Mouse (Mus musculus): ENCODE measurements around the gene Adck1. TPM values are rescaled to one million over a fixed set of nuclear protein-coding genes. Genes with fewer than 3 reads are reported as not detected.

Gene Adck1
- polyA plus RNA-seq, 1 experiment: 9.9 TPM

DNA sequence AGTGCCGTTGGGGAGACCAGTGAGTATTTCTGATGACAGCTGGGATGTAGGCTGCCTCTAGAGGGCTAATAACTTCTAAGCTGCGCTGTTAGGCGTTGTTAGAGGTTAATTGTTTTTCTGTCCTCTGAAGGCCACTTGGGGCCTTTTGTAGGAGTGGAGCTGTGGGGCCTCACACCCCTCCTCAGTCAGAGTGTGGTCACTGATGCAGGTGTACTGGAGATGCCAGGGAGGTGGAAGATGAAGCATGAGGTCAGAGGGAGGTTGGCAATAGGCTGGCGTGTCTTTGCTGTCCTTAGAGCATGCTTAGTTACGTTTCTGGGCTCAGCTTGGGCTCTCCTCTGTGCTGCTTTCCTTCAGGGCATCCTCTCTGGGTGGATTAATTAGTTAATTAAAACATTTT is 11.7 kb downstream of the Adck1 start:
- no peak overlapping the region for H3K27ac ChIP-seq (ENCODE audit: insufficient read depth, low read depth, low read length)
- TF ChIP-seq CTCF (IDR thresholded peaks at IDR 0.05; ENCODE audit: low read depth, low read length): no peak
- TF ChIP-seq POLR2A (IDR thresholded peaks at IDR 0.05; ENCODE audit: borderline replicate concordance, low read depth, low read length): no peak
- H3K4me3 ChIP-seq (ENCODE audit: insufficient read depth, low read length): no peak overlapping the region
- H3K4me1 ChIP-seq (ENCODE audit: control insufficient read depth, insufficient read depth, low read length): peaks cover 27% of the 10 kb centered on the region

DNA sequence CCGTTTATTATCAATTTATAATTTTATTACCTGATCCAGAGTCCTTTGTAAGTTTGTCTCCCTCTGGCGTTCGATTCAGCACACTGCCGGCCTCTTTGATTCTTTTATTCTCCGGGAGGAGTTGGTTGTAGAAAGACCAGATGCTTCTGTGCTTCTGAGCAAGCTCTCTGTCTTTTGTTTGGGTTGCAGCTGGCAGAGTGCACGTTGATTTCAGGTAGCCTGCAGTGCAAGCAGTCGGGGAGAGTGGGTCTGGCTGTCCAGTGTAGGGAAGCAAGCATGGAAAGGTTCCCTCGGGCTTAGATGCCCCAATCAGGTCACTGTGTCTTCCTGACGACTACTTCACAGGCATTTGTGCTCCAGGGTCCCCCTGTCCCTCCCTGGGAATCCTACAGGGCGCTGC is 16.5 kb downstream of the Adck1 start:
- Histone ChIP-seq H3K4me1 (ENCODE audit: control insufficient read depth, insufficient read depth, low read length) (no peaks in the 10 kb centered on the region), H3K27ac (ENCODE audit: insufficient read depth, low read depth, low read length) (no peak overlapping the region), H3K4me3 (ENCODE audit: insufficient read depth, low read length) (no peak overlapping the region)
- TF ChIP-seq POLR2A (IDR thresholded peaks at IDR 0.05; ENCODE audit: borderline replicate concordance, low read depth, low read length): no peak
- TF ChIP-seq CTCF (IDR thresholded peaks at IDR 0.05; ENCODE audit: low read depth, low read length): no peak

DNA sequence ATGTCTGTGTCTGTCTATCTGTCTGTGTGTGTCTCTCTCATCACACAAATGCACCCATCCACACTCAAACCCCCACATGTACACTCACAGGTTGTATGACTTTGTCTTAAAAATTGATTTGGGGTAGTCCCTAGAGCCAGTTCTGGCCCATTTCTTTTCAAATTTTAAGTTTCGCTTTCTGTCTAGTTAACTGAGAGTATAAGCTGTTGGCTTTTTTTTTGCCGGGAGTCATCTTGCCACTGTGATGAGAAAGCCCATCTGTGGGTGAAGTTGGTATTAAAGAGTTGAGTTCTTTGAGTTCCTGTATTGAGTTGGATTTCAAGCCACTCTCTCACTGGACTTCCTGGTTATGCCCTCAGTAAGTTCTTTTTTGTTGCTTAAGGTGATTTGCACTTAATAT is 17.9 kb downstream of the Adck1 start:
- TF ChIP-seq CTCF (IDR thresholded peaks at IDR 0.05; ENCODE audit: low read depth, low read length): no peak
- no peak for TF ChIP-seq POLR2A (IDR thresholded peaks at IDR 0.05; ENCODE audit: borderline replicate concordance, low read depth, low read length)
- no peak overlapping the region for H3K4me3 ChIP-seq (ENCODE audit: insufficient read depth, low read length)

DNA sequence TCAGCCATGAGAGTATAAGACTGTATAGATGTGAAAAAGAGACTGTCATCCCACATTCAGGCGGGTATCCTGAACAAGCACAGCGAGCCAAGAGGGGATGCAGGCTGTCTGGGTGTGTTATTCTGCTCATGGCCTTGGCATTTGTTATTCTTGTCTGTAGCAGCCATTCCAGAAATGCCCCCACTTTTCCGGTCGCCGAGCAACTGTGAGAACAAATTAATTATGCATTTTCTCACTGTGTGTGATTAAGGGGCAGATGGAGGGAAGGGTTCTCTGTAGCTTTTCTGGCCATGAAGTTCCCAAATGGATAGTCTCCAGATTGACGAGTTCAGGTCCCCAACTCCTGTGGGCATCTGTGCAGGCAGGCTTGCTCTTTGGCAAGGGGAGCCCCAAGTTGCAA is 28.5 kb downstream of the Adck1 start:
- TF ChIP-seq POLR2A (IDR thresholded peaks at IDR 0.05; ENCODE audit: borderline replicate concordance, low read depth, low read length) (no peak), CTCF (IDR thresholded peaks at IDR 0.05; ENCODE audit: low read depth, low read length) (no peak)
- Histone ChIP-seq H3K4me1 (ENCODE audit: control insufficient read depth, insufficient read depth, low read length) (no peaks in the 10 kb centered on the region), H3K4me3 (ENCODE audit: insufficient read depth, low read length) (no peak overlapping the region), H3K27ac (ENCODE audit: insufficient read depth, low read depth, low read length) (no peak overlapping the region)

More for the DNA sequence above, 17.9 kb downstream of the Adck1 start:
- Histone ChIP-seq H3K27ac (ENCODE audit: insufficient read depth, low read depth, low read length) (no peak overlapping the region), H3K4me1 (ENCODE audit: control insufficient read depth, insufficient read depth, low read length) (no peaks in the 10 kb centered on the region)

DNA sequence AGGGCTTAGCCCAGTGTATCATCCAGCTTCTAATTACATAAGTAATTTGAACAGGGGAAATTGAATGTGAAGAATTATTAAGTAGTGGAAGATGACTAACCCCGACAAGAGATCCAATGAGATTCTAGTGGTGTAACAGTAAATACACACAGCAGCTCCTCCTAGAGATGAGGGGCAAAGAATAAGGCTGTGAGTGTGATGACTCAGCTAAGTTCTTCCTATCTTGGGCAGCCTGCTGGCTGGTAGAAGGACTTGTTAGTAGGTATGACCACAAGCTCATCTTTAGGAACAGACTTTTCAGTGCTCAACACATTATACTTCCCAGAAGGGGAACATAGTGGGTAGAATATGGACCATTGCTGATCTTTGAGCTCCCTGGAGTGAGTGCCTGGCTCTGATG is 38.3 kb downstream of the Adck1 start:
- TF ChIP-seq POLR2A (IDR thresholded peaks at IDR 0.05; ENCODE audit: borderline replicate concordance, low read depth, low read length) (no peak), CTCF (IDR thresholded peaks at IDR 0.05; ENCODE audit: low read depth, low read length) (no peak)
- no peak overlapping the region for H3K4me3 ChIP-seq (ENCODE audit: insufficient read depth, low read length)
- no peak overlapping the region for H3K27ac ChIP-seq (ENCODE audit: insufficient read depth, low read depth, low read length)
- no peaks in the 10 kb centered on the region for H3K4me1 ChIP-seq (ENCODE audit: control insufficient read depth, insufficient read depth, low read length)

DNA sequence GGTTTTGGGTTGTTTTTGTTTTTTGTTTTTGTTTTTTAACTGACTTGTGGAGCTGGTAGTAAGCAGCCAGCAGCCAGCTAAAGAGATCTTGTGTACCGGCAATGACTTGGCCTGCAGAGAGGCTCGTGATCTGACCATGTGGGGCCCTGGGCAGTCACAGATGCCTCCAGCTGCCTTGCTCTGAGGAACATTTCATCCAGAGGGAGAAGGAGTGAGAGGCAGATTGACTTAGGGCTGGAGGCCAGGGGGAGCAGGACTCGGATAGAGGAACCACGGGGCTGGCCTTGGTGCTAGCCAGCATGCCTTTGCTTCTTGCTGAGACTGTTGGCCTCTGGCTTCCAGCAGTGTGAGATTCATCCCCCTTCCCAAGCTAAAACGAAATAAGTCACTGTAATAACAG is 43.2 kb downstream of the Adck1 start:
- Histone ChIP-seq H3K4me1 (ENCODE audit: control insufficient read depth, insufficient read depth, low read length) (0 out of 2 replicates have a peak, but pooled peaks cover 2% of the 10 kb centered on the region), H3K27ac (ENCODE audit: insufficient read depth, low read depth, low read length) (no peak overlapping the region), H3K4me3 (ENCODE audit: insufficient read depth, low read length) (no peak overlapping the region)
- TF ChIP-seq POLR2A (IDR thresholded peaks at IDR 0.05; ENCODE audit: borderline replicate concordance, low read depth, low read length) (no peak), CTCF (IDR thresholded peaks at IDR 0.05; ENCODE audit: low read depth, low read length) (no peak)

DNA sequence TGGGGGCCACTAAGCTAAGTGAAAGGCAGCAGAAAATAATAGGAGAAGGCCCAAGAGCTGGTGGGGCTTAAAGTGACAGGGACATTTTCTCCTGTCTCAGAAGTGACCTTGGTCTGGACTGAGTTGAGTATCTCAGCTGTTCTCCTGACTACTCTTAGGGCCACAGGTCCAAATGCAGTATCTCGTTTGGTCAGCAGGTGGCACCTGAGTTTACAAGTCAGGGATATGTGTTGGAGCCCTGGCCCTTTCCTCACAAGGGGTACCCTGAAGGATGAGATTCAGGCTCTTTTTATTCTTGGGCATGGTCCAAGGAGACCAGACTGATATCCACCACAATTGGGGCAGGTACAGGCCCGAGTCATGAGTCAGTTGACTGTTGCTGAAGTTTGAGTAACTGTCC is 44.8 kb downstream of the Adck1 start:
- no peak overlapping the region for H3K4me3 ChIP-seq (ENCODE audit: insufficient read depth, low read length)
- H3K4me1 ChIP-seq (ENCODE audit: control insufficient read depth, insufficient read depth, low read length): 0 out of 2 replicates have a peak, but pooled peaks cover 2% of the 10 kb centered on the region
- H3K27ac ChIP-seq (ENCODE audit: insufficient read depth, low read depth, low read length): no peak overlapping the region
- TF ChIP-seq CTCF (IDR thresholded peaks at IDR 0.05; ENCODE audit: low read depth, low read length) (peak; percentile 39; the same call in 1 of the 2 replicates), POLR2A (IDR thresholded peaks at IDR 0.05; ENCODE audit: borderline replicate concordance, low read depth, low read length) (no peak)

DNA sequence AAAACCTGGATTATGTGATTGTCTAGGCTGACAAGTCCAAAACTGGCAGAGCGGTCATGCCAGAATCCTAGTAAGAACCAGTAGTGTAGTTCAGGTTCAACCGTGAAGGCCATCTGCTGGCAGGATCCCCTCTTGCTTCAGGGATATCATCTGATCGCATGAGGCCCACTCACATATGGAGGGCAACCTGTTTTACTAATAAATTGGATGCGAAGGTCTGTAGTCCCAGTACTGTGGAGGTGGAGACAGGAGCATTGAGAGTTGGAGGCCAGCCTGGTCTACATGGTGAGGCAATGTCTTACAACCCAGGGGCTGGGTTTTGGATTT is 47.6 kb downstream of the Adck1 start:
- 0 out of 2 replicates have a peak, but pooled peaks cover 2% of the 10 kb centered on the region for H3K4me1 ChIP-seq (ENCODE audit: control insufficient read depth, insufficient read depth, low read length)
- no peak overlapping the region for H3K4me3 ChIP-seq (ENCODE audit: insufficient read depth, low read length)
- TF ChIP-seq CTCF (IDR thresholded peaks at IDR 0.05; ENCODE audit: low read depth, low read length): no peak
- no peak for TF ChIP-seq POLR2A (IDR thresholded peaks at IDR 0.05; ENCODE audit: borderline replicate concordance, low read depth, low read length)
- no peak overlapping the region for H3K27ac ChIP-seq (ENCODE audit: insufficient read depth, low read depth, low read length)

DNA sequence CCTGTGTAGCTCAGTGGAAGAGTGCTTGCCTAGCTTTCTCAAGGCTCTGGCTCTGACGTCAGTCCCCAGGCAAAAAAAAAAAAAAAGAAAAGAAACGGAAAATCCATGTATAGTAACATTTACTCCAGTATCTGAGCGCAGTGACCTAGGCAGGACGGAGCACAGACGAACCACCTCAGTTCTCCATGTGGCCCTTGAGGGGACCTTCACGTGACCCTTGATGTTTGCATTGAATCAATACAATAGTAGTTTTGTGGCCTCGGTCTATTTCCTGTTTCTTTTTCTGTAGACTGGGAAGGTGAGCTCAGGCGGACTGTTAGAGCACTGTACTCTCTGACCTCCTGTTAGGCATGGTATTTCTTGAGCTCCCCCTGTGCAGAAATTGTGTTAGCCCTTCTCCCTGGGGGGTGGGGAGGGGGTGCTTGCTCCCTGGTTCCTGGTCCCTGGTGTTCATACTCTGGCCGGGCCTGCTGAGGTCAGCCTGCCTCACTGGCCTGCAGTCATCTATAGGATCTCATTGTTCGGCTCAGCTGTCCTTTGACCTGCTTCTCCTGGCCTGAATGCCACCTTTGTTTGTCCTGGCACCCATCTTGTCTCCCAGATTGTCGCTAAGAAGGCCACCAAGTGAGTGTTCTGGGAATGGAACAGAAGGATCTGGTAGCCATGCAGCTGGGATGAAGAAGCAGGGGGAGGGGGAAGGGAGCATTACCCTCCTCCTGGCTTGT is 48.1 kb downstream of the Adck1 start:
- Histone ChIP-seq H3K27ac (ENCODE audit: insufficient read depth, low read depth, low read length) (no peak overlapping the region), H3K4me3 (ENCODE audit: insufficient read depth, low read length) (no peak overlapping the region), H3K4me1 (ENCODE audit: control insufficient read depth, insufficient read depth, low read length) (0 out of 2 replicates have a peak, but pooled peaks cover 2% of the 10 kb centered on the region)
- no peak for TF ChIP-seq POLR2A (IDR thresholded peaks at IDR 0.05; ENCODE audit: borderline replicate concordance, low read depth, low read length)

DNA sequence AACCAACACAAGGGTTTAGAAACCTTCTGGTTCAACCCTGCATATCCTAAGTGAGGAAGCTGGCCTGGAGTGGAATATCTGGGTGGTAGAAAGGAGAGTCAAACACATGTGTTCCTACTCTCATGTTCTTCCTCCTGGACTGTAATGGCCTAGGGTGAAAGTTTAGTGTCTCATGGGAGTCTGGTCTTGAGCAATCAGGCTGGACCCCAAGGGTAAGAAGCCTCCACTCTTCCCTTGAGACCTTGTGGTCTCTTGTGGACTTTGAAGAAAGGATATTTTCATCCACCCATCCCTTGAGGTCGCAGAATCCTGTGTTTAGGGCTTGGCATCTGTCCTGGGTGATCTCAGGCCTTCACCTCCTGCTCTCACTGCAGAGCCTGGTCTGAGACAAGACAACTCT is 52.9 kb downstream of the Adck1 start:
- no peak for TF ChIP-seq CTCF (IDR thresholded peaks at IDR 0.05; ENCODE audit: low read depth, low read length)
- TF ChIP-seq POLR2A (IDR thresholded peaks at IDR 0.05; ENCODE audit: borderline replicate concordance, low read depth, low read length): no peak
- H3K4me1 ChIP-seq (ENCODE audit: control insufficient read depth, insufficient read depth, low read length): 0 out of 2 replicates have a peak, but pooled peaks cover under 1% of the 10 kb centered on the region
- H3K4me3 ChIP-seq (ENCODE audit: insufficient read depth, low read length): no peak overlapping the region
- no peak overlapping the region for H3K27ac ChIP-seq (ENCODE audit: insufficient read depth, low read depth, low read length)

Measured in bone marrow macrophage, adult 2 months (primary cell).